Mouse (Mus musculus) monocyte, adult 5-6 weeks (primary cell): ENCODE data around the gene Otop2. TPM values are rescaled to one million over a fixed set of nuclear protein-coding genes. Genes with fewer than 3 reads are reported as not detected.

Experiments used
- ATAC-seq: fragments of 153-309, 156-312 bp; replicated peaks from 2 replicates; pipeline ENCODE4 v1.8.0; 2017; ENCODE audit warnings: mild to moderate bottlenecking; ENCODE audit not compliant: low TSS enrichment, insufficient number of reproducible peaks, severe bottlenecking, poor library complexity, low FRiP score
- total RNA-seq: library from RNA; stranded (forward); fragments of 200-1000, 200-491, 200-594 nt; gene quantifications from 3 replicates; pipeline ENCODE4 v1.2.3, GENCODE M21; 2017

Otop2 gene
- total RNA-seq = not detected in 3 replicates

- no peak for ATAC-seq
Observed at GRCm38 (mm10) chr11:115306863-115307262, at the start of gene Otop2. Gene Otop2 (plus strand): TSS chr11:115307163.

- ATAC-seq = no peak
Observed at GRCm38 (mm10) chr11:115257775-115258510, 49.0 kb upstream of the Otop2 start.

GRCm38 (mm10) chr11:115259134-115259533, 47.8 kb upstream of the Otop2 start:
- no peak for ATAC-seq

GRCm38 (mm10) chr11:115262954-115263353, 44.0 kb upstream of the Otop2 start:
- no peak for ATAC-seq

GRCm38 (mm10) chr11:115264136-115264861, 42.7 kb upstream of the Otop2 start:
- ATAC-seq = no peak

- no peak for ATAC-seq
Observed at GRCm38 (mm10) chr11:115264862-115265668, 41.9 kb upstream of the Otop2 start.

- ATAC-seq = no peak
Observed at GRCm38 (mm10) chr11:115265771-115266399, 41.1 kb upstream of the Otop2 start.

GRCm38 (mm10) chr11:115266400-115266778, 40.6 kb upstream of the Otop2 start:
- no peak for ATAC-seq

GRCm38 (mm10) chr11:115267061-115267883, 39.7 kb upstream of the Otop2 start, which contains the start of gene Grin2c:
Gene Grin2c (minus strand): TSS chr11:115267243.
- no peak for ATAC-seq

- ATAC-seq = no peak
Observed at GRCm38 (mm10) chr11:115267958-115268357, 39.0 kb upstream of the Otop2 start.

GRCm38 (mm10) chr11:115269330-115270066, 37.5 kb upstream of the Otop2 start:
- ATAC-seq = no peak

- ATAC-seq = 0 out of 2 replicates have a peak, but pooled peaks have one; percentile 45
Observed at GRCm38 (mm10) chr11:115270148-115270861, 36.7 kb upstream of the Otop2 start.

GRCm38 (mm10) chr11:115271052-115271451, 35.9 kb upstream of the Otop2 start:
- no peak for ATAC-seq

GRCm38 (mm10) chr11:115271481-115271880, 35.5 kb upstream of the Otop2 start:
- ATAC-seq = no peak

GRCm38 (mm10) chr11:115272894-115273498, 34.0 kb upstream of the Otop2 start:
- no peak for ATAC-seq

GRCm38 (mm10) chr11:115273735-115274134, 33.2 kb upstream of the Otop2 start:
- ATAC-seq = no peak
